Mouse (Mus musculus) kidney, embryonic 15.5 days (tissue): ENCODE results near the gene Sertad4. TPM values are rescaled to one million over a fixed set of nuclear protein-coding genes. Genes with fewer than 3 reads are reported as not detected.

Source experiments
- ATAC-seq: fragments of 200-750 bp; cut with Nextera tagmentation; replicated peaks from 2 replicates; pipeline ENCODE4 v1.8.0; 2017; ENCODE audit warnings: moderate TSS enrichment; ENCODE audit not compliant: low FRiP score
- H3K27ac ChIP-seq: fragments of 300-500 bp; sonication (generic); 2 replicates; pipeline ENCODE4 v1.5.1; 2015; ENCODE audit warnings: mild to moderate bottlenecking, inconsistent platforms
- H3K27me3 ChIP-seq: fragments of 300-500 bp; sonication (generic); 2 replicates; pipeline ENCODE4 v1.6.1; 2015; ENCODE audit warnings: inconsistent platforms
- H3K36me3 ChIP-seq: fragments of 300-500 bp; sonication (generic); 2 replicates; pipeline ENCODE4 v1.6.1; 2015; ENCODE audit warnings: inconsistent platforms
- H3K4me1 ChIP-seq: fragments of 300-500 bp; sonication (generic); 2 replicates; pipeline ENCODE4 v1.6.1; 2015; ENCODE audit warnings: inconsistent platforms
- H3K4me2 ChIP-seq: fragments of 300-500 bp; sonication (generic); 2 replicates; pipeline ENCODE4 v1.6.1; 2015; ENCODE audit warnings: moderate library complexity, mild to moderate bottlenecking, inconsistent platforms
- H3K4me3 ChIP-seq: fragments of 300-500 bp; sonication (generic); replicated peaks from 2 replicates; pipeline ENCODE4 v1.5.1; 2015; ENCODE audit warnings: mild to moderate bottlenecking, inconsistent platforms
- H3K9ac ChIP-seq: fragments of 300-500 bp; sonication (generic); 2 replicates; pipeline ENCODE4 v1.6.1; 2015; ENCODE audit warnings: mild to moderate bottlenecking, inconsistent platforms
- H3K9me3 ChIP-seq: fragments of 300-500 bp; sonication (generic); replicated peaks from 2 replicates; pipeline ENCODE4 v1.6.1; 2016; ENCODE audit warnings: inconsistent platforms
- WGBS: fragments of 180-500 bp; shearing (Covaris S2); methylation state at CpG from one replicate; pipeline ENCODE4 v1.1.7; 2015; ENCODE audit warnings: mixed read lengths; 5-methylcytosine and 5-hydroxymethylcytosine counted together
- polyA plus RNA-seq: library from polyadenylated mRNA; unstranded; fragments of >200 nt; fragmentation: Nextera tagmentation; extraction: Ambion mirVana; gene quantifications from 2 replicates; pipeline ENCODE4 v1.2.1, GENCODE M21; 2015

The Sertad4 gene
- polyA plus RNA-seq, result 22.9 TPM in 2 replicates

DNA sequence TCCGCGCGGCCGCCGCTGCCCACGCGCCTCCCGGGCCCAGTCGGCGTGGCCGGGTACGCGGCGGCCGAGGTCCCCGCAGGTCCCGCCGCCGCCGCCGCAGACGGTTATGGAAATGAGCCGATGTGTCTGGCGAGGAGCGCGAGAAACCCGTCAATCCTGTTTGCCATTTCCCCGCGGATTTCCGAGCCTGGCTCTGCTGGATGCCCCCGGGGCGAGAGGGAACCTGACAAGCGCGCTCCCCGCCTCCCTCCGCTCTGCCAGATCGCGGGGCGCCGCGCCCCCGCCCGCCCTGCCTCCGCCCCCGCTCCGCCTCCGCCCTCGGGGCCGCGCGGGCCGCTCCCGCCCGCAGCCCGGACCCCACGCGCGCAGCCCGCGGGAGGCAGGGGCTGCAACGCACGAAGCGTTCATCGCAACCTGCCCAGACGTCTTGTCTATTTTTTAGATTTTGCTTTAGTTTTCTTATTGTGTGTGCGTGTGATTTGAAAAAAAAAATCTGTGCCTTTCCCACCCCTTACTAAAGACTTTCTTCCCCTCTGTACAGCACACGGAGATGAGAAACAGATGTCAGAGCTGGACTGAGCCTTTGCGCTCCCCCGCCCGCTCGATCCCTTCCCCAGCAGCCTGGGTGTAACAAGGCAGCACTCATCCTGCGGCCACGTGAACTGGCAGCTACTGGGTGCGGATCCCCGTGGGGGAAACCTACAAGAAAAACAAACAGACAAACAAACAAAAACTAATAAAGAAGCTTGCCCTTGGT lies at the start of gene Sertad4:
Gene Sertad4, minus strand, starts transcription at position 283 of the 757 bp plus-strand sequence.
- Histone ChIP-seq H3K9ac (peak within 1 kb of the TSS; percentile 83), H3K9me3 (no peaks in the 10 kb centered on the region), H3K4me3 (peak within 1 kb of the TSS; percentile 76), H3K4me2 (peak within 1 kb of the TSS; percentile 95), H3K4me1 (peaks cover 54% of the 10 kb centered on the region), H3K36me3 (no peaks in the 10 kb centered on the region), H3K27ac (peak within 1 kb of the TSS; percentile 95), H3K27me3 (peaks cover 34% of the 10 kb centered on the region)
- under 1% methylated on average over 69 of the region's 75 CpGs for WGBS
- peak; percentile 76 for ATAC-seq

DNA sequence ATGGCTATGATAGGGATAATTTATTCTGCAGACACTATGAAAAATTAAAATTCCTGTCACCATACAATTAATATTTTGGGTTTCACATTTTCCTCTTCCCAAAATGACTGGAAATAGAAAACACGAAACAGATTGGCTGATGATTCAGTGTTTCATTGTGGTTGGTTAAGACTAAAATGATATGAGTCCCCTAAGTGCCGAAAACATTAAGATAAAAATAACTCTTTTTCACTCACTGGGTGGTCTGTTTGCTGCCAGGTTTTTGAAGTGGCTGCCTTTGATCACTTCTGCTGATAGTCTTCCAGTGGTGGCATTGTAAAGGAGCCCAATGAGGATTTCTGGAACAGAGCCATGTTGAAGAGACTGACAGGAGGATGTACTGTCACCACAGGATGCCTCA lies 46.0 kb upstream of the Sertad4 start:
- Histone ChIP-seq H3K36me3 (no peaks in the 10 kb centered on the region), H3K4me1 (peaks cover 8% of the 10 kb centered on the region), H3K9me3 (no peaks in the 10 kb centered on the region), H3K4me3 (no peak overlapping the region), H3K27me3 (no peaks in the 10 kb centered on the region), H3K27ac (peak overlapping the region; percentile 2; the same call in 1 of the 2 replicates), H3K9ac (no peak overlapping the region), H3K4me2 (no peak overlapping the region)
- WGBS, result 45% methylated on average over 2 of the region's 2 CpGs
- no peak for ATAC-seq

DNA sequence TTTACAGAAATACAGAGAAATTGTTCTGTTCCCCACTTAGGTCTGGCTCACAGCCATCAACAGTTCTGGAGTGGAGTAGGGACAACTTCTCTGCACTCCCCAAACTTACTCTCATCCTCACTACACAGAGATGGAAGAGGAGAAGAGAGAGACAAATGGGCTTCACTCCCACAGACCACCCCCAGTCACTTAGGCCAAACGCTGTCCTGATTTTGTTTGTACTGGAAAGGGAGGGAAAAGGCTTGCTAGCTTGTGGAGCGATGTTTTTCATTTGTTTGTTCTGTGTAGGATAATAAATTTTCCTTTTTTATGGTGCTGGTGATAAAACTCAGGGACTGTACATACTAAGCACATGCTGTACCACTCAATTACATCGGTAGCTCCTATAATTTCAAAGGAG lies 45.4 kb upstream of the Sertad4 start:
- no peaks in the 10 kb centered on the region for H3K9me3 ChIP-seq
- 22% methylated on average over 3 of the region's 3 CpGs for WGBS
- H3K27me3 ChIP-seq, result no peaks in the 10 kb centered on the region
- H3K27ac ChIP-seq, result peak overlapping the region; percentile 59
- H3K4me3 ChIP-seq, result no peak overlapping the region
- peak; percentile 80 for ATAC-seq
- H3K4me1 ChIP-seq, result peaks cover 8% of the 10 kb centered on the region
- no peak overlapping the region for H3K4me2 ChIP-seq
- H3K9ac ChIP-seq, result no peak overlapping the region
- H3K36me3 ChIP-seq, result no peaks in the 10 kb centered on the region

- H3K9me3 ChIP-seq, result no peaks in the 10 kb centered on the region
- no peak overlapping the region for H3K9ac ChIP-seq
- H3K4me2 ChIP-seq, result no peak overlapping the region
- 32% methylated on average over 2 of the region's 2 CpGs for WGBS
- no peaks in the 10 kb centered on the region for H3K27me3 ChIP-seq
- H3K4me3 ChIP-seq, result no peak overlapping the region
- no peak for ATAC-seq
- H3K36me3 ChIP-seq, result no peaks in the 10 kb centered on the region
- no peak overlapping the region for H3K27ac ChIP-seq
- H3K4me1 ChIP-seq, result peaks cover 8% of the 10 kb centered on the region
Observed at GRCm38 (mm10) chr1:192898742-192899141, 43.2 kb upstream of the Sertad4 start.

DNA sequence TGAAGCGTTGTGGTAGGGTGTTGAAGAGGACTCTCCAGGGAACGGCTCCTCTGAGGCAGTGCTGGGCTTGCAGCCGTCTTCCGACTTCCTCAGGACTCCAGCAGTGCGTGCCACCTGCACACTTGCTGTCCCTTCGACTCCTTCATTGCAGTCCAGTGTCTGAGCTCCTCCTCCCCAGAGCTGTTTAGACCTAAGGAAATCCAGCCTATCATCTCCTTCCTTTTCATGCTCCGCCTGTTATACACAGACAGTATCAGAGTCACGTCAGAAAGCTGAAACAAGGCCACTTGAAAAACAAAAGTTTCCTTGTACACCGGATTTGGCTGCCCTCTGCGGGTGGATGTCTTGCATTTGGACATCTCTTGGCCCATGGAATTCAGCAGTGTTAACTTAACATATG lies 41.7 kb upstream of the Sertad4 start:
- ATAC-seq, result no peak
- Histone ChIP-seq H3K4me3 (no peak overlapping the region), H3K27me3 (no peaks in the 10 kb centered on the region), H3K27ac (no peak overlapping the region), H3K4me1 (peaks cover 8% of the 10 kb centered on the region), H3K9me3 (no peaks in the 10 kb centered on the region), H3K4me2 (no peak overlapping the region), H3K9ac (no peak overlapping the region), H3K36me3 (no peaks in the 10 kb centered on the region)
- 64% methylated on average over 10 of the region's 10 CpGs for WGBS

DNA sequence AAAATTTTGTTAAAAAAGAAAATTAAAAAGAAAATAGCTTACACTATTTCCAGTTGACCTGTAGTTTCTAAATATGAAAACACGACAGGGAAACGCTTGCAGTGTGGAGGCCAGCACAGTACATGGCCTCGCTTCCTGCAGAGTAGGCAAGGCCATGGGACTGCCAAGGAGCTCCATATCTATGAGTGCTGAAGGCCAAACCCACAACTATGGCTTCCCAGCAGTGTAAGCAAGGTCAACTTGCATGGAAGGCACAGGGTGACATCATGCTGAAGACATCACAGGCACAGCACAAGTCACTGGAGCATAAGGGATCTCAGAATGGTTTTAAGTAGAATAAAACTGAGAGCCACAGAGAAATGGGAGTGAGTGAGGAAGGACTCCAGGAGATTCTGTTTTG lies 40.5 kb upstream of the Sertad4 start:
- Histone ChIP-seq H3K4me3 (no peak overlapping the region), H3K27me3 (no peaks in the 10 kb centered on the region), H3K4me1 (peaks cover 4% of the 10 kb centered on the region; the same call in 1 of the 2 replicates), H3K4me2 (no peak overlapping the region), H3K27ac (no peak overlapping the region), H3K9me3 (no peaks in the 10 kb centered on the region), H3K9ac (no peak overlapping the region), H3K36me3 (no peaks in the 10 kb centered on the region)
- no peak for ATAC-seq
- 93% methylated on average over 3 of the region's 3 CpGs for WGBS

GRCm38 (mm10) chr1:192890716-192891115 lies 35.2 kb upstream of the Sertad4 start:
- 55% methylated on average over 3 of the region's 3 CpGs for WGBS
- H3K9me3 ChIP-seq, result no peaks in the 10 kb centered on the region
- H3K27me3 ChIP-seq, result no peaks in the 10 kb centered on the region
- no peaks in the 10 kb centered on the region for H3K36me3 ChIP-seq
- H3K27ac ChIP-seq, result no peak overlapping the region
- H3K9ac ChIP-seq, result no peak overlapping the region
- H3K4me1 ChIP-seq, result no peaks in the 10 kb centered on the region
- no peak overlapping the region for H3K4me2 ChIP-seq
- no peak for ATAC-seq
- no peak overlapping the region for H3K4me3 ChIP-seq

DNA sequence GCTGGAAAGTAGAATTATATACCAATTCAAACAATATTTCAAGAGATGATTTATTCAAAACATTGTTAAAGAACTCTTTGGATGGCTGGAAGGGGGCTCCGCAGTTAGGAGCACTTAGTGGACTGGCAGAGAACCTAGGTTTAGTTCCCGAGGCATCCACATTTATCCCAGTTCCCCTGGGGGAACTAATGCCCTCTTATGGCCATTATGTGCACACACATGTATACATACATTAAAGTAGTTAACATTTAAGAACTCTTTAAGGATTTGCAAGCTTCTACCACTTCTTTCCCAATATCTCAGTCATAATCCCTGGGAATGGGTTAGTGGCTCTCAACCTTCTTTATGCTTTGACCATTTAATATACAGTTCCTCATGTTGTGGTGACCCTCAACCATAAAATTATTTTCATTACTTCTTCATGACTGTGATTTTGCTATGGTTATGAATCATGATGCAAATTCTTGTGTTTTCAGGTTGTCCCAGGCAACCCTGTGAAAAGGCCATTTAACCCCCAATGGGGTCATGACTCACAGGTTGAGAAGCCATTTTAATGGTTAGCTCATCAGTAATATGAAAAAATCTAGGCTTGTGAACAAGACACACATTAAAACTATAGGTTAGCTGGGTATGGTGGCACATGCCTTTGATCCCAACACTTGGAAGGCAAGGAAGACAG lies 27.2 kb upstream of the Sertad4 start:
- no peak overlapping the region for H3K27ac ChIP-seq
- no peak for ATAC-seq
- H3K36me3 ChIP-seq, result no peaks in the 10 kb centered on the region
- H3K27me3 ChIP-seq, result no peaks in the 10 kb centered on the region
- H3K9ac ChIP-seq, result no peak overlapping the region
- H3K9me3 ChIP-seq, result no peaks in the 10 kb centered on the region
- no peak overlapping the region for H3K4me3 ChIP-seq
- WGBS, result 73% methylated on average over 2 of the region's 2 CpGs
- H3K4me1 ChIP-seq, result 0 out of 2 replicates have a peak, but pooled peaks cover 6% of the 10 kb centered on the region
- no peak overlapping the region for H3K4me2 ChIP-seq

DNA sequence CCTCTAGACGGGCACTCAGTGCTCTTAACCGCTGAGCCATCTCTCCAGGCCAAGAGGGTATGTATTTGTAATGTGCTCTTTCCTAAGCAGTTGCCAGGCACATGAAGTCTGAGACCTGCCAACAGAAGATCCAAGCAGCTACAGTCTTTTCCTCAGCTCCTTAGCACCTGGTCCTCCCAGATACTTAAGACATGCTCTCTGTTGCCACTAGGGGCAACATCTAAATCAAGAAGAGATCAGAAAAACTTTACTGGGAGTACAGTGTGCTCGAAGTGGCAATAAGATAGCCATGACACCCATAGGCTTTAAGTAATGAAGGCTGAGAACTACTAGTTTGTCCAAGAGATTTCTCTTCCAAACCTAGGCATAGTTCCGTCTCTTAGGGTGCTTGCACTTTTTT lies 24.6 kb upstream of the Sertad4 start:
- Histone ChIP-seq H3K4me3 (no peak overlapping the region), H3K9ac (no peak overlapping the region), H3K4me2 (no peak overlapping the region), H3K9me3 (no peaks in the 10 kb centered on the region), H3K27ac (no peak overlapping the region), H3K36me3 (no peaks in the 10 kb centered on the region), H3K4me1 (0 out of 2 replicates have a peak, but pooled peaks cover 6% of the 10 kb centered on the region), H3K27me3 (no peaks in the 10 kb centered on the region)
- ATAC-seq, result no peak
- 82% methylated on average over 4 of the region's 4 CpGs for WGBS

DNA sequence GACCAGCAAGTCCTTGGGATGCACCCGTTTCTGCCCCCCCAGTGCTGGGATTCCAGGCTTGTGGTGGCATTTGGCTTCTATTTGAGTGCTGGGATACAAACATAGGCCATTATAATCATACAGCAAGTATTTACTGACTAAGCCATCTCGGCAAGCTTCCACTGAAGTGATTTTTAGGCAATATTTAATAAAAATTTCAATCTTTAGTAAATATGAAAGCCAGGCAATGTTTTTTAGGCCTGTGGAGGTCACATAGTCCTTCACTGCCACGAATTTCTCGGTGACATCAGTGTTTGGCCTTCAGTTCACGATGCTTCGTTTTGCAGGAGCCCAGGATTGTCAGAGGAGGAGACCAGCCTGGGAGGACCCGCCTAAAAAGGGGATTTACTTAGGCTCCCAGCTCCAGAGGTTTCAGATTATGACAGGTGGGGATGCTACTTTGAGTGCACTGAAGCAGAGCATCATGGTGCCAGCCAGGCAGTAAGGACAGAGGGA lies 23.6 kb upstream of the Sertad4 start:
- Histone ChIP-seq H3K27ac (no peak overlapping the region), H3K9ac (no peak overlapping the region), H3K4me3 (no peak overlapping the region), H3K9me3 (no peaks in the 10 kb centered on the region), H3K4me1 (no peaks in the 10 kb centered on the region), H3K36me3 (no peaks in the 10 kb centered on the region), H3K27me3 (no peaks in the 10 kb centered on the region), H3K4me2 (no peak overlapping the region)
- 88% methylated on average over 7 of the region's 7 CpGs for WGBS
- no peak for ATAC-seq

GRCm38 (mm10) chr1:192872841-192873240 lies 17.3 kb upstream of the Sertad4 start:
- Histone ChIP-seq H3K27ac (no peak overlapping the region), H3K4me1 (no peaks in the 10 kb centered on the region), H3K9ac (no peak overlapping the region), H3K4me3 (no peak overlapping the region), H3K9me3 (no peaks in the 10 kb centered on the region), H3K4me2 (no peak overlapping the region), H3K27me3 (no peaks in the 10 kb centered on the region), H3K36me3 (no peaks in the 10 kb centered on the region)
- 70% methylated on average over 5 of the region's 5 CpGs for WGBS
- no peak for ATAC-seq

GRCm38 (mm10) chr1:192869761-192870160 lies 14.2 kb upstream of the Sertad4 start:
- Histone ChIP-seq H3K4me2 (no peak overlapping the region), H3K4me1 (no peaks in the 10 kb centered on the region), H3K36me3 (no peaks in the 10 kb centered on the region), H3K9ac (no peak overlapping the region), H3K27me3 (no peaks in the 10 kb centered on the region), H3K27ac (no peak overlapping the region), H3K4me3 (no peak overlapping the region), H3K9me3 (no peaks in the 10 kb centered on the region)
- WGBS, result 70% methylated on average over 1 of the region's 1 CpGs
- ATAC-seq, result no peak
